Mouse (Mus musculus) liver, embryonic 16.5 days (tissue): Measurements from ENCODE around the gene Snx7. TPM values are rescaled to one million over a fixed set of nuclear protein-coding genes. Genes with fewer than 3 reads are reported as not detected.

Source experiments
- ATAC-seq: fragments of 200-750 bp; cut with Nextera tagmentation; 2 replicates; pipeline ENCODE4 v1.8.0; 2017; ENCODE audit warnings: low read depth, mild to moderate bottlenecking, moderate number of reproducible peaks, moderate library complexity
- H3K27ac ChIP-seq: fragments of 300-500 bp; sonication (generic); 2 replicates; pipeline ENCODE4 v1.5.1; 2014; ENCODE audit warnings: mild to moderate bottlenecking, low read length
- H3K27me3 ChIP-seq: fragments of 300-500 bp; sonication (generic); 2 replicates; pipeline ENCODE4 v1.6.1; 2014; ENCODE audit warnings: low read depth, low read length, mixed read lengths; ENCODE audit not compliant: control insufficient read depth, insufficient read depth
- H3K36me3 ChIP-seq: fragments of 300-500 bp; sonication (generic); 2 replicates; pipeline ENCODE4 v1.6.1; 2014; ENCODE audit warnings: mild to moderate bottlenecking; ENCODE audit not compliant: control insufficient read depth, insufficient read depth
- H3K4me1 ChIP-seq: fragments of 300-500 bp; sonication (generic); 2 replicates; pipeline ENCODE4 v1.6.1; 2014; ENCODE audit warnings: low read depth, low read length, mixed read lengths; ENCODE audit not compliant: control insufficient read depth
- H3K4me2 ChIP-seq: fragments of 300-500 bp; sonication (generic); 2 replicates; pipeline ENCODE4 v1.6.1; 2014; ENCODE audit warnings: low read depth, low read length, mixed read lengths
- H3K4me3 ChIP-seq: fragments of 300-500 bp; sonication (generic); 2 replicates; pipeline ENCODE4 v1.5.1; 2014; ENCODE audit warnings: low read depth, mild to moderate bottlenecking, low read length
- H3K9ac ChIP-seq: fragments of 300-500 bp; sonication (generic); 2 replicates; pipeline ENCODE4 v1.6.1; 2014; ENCODE audit warnings: low read depth, low read length
- H3K9me3 ChIP-seq: fragments of 300-500 bp; sonication (generic); replicated peaks from 2 replicates; pipeline ENCODE4 v1.6.1; 2016; ENCODE audit warnings: low read length; ENCODE audit not compliant: control insufficient read depth
- WGBS: fragments of 180-500 bp; shearing (Covaris S2); extraction: QIAGEN DNeasy Blood & Tissue Kit; methylation state at CpG from one replicate; pipeline ENCODE4 v1.1.7; 2014; ENCODE audit not compliant: insufficient replicate concordance; 5-methylcytosine and 5-hydroxymethylcytosine counted together
- polyA plus RNA-seq: library from polyadenylated mRNA; unstranded; fragments of >200 nt; fragmentation: Nextera tagmentation; extraction: Ambion mirVana; gene quantifications from 2 replicates; pipeline ENCODE4 v1.2.1, GENCODE M21; 2015

Snx7 gene
- polyA plus RNA-seq, 1 experiment from 2014 or later = 12.1 TPM

GRCm38 (mm10) chr3:117791273-117791672 lies 77.5 kb downstream of the Snx7 start:
- Histone ChIP-seq H3K27me3 (no peaks in the 10 kb centered on the region), H3K4me2 (no peak overlapping the region), H3K9ac (no peak overlapping the region), H3K4me3 (no peak overlapping the region), H3K9me3 (no peaks in the 10 kb centered on the region; the same call in 1 of the 2 replicates), H3K36me3 (no peaks in the 10 kb centered on the region), H3K4me1 (no peaks in the 10 kb centered on the region), H3K27ac (no peak overlapping the region)
- 52% methylated on average over 2 of the region's 2 CpGs for WGBS
- ATAC-seq = no peak

DNA sequence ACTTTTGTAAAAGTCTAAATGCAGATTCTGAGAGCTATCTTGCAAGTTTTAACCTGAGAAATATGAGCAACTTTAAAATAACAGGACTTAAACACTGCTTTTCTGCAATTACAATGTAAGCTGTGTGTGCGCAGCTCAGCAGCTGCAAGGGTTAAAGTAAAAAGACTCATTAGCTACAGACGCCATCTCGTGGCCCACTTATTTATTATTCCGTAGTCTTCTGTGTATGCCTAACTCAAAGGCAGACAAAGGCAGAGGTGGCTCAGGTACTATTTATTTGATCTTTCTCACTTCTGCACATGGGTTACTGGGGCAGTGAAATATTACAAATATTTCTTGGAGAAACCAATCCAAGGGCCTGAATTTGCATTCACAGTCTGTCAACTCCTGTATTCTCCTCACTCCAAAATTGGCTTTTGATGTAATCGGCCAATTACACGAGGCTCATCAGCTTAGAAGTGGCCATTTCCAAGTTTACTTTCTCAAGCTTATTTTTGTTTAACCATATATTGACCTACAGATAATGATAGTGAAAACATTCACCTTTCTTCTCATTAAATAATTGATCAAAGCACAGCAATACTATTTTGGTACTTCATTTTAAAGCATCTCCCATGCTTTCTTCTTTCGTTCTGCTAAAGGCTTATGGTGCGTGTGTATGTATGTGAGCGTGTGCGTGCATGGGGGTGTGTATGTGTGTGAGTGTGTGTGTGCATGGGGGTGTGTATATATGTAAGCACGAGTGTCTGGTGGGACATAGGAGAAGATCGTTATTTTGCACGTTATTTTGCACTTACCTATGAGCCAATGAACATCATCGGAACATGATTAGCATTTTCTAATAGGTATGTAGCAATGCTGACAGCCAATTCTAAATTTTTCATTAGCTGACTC lies 79.7 kb downstream of the Snx7 start:
- H3K4me1 ChIP-seq = no peaks in the 10 kb centered on the region
- H3K27ac ChIP-seq = no peak overlapping the region
- H3K9ac ChIP-seq = no peak overlapping the region
- no peaks in the 10 kb centered on the region for H3K27me3 ChIP-seq
- no peak overlapping the region for H3K4me3 ChIP-seq
- H3K36me3 ChIP-seq = no peaks in the 10 kb centered on the region
- no peak overlapping the region for H3K4me2 ChIP-seq
- ATAC-seq = no peak
- 64% methylated on average over 14 of the region's 14 CpGs for WGBS
- no peaks in the 10 kb centered on the region for H3K9me3 ChIP-seq

DNA sequence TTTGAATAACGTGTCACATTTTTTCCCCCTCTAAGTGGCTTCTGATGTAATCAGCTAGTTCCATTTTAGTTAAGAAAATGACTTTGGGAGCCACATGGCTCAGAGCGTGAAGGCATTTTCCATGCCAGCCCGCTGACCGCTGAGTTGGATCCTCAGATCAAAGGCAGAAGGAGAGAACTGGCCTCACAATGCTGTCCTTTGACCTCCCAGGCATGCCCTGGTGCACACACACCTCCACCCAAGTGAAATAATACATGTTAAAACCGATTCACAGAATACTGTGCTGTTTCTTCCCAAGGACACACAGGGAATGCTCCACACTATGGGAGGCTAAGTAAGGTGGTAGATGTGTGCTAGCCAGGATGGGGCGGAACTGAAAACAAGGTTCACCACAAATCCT lies 81.5 kb downstream of the Snx7 start:
- Histone ChIP-seq H3K4me1 (no peaks in the 10 kb centered on the region), H3K4me2 (no peak overlapping the region), H3K27me3 (no peaks in the 10 kb centered on the region), H3K27ac (no peak overlapping the region), H3K4me3 (no peak overlapping the region), H3K9me3 (no peaks in the 10 kb centered on the region), H3K36me3 (no peaks in the 10 kb centered on the region), H3K9ac (no peak overlapping the region)
- ATAC-seq = no peak
- WGBS = 56% methylated on average over 6 of the region's 6 CpGs

GRCm38 (mm10) chr3:117752151-117752757 lies 116.5 kb downstream of the Snx7 start:
- Histone ChIP-seq H3K27ac (no peak overlapping the region), H3K4me2 (no peak overlapping the region), H3K9me3 (no peaks in the 10 kb centered on the region), H3K4me1 (no peaks in the 10 kb centered on the region), H3K36me3 (no peaks in the 10 kb centered on the region), H3K9ac (no peak overlapping the region), H3K27me3 (no peaks in the 10 kb centered on the region), H3K4me3 (no peak overlapping the region)
- no peak for ATAC-seq
- WGBS = 72% methylated on average over 5 of the region's 5 CpGs

GRCm38 (mm10) chr3:117751665-117752064 lies 117.1 kb downstream of the Snx7 start:
- H3K4me1 ChIP-seq = no peaks in the 10 kb centered on the region
- no peak overlapping the region for H3K9ac ChIP-seq

GRCm38 (mm10) chr3:117749256-117749655 lies 119.5 kb downstream of the Snx7 start:
- no peaks in the 10 kb centered on the region for H3K4me1 ChIP-seq
- H3K27ac ChIP-seq = no peak overlapping the region
- H3K36me3 ChIP-seq = no peaks in the 10 kb centered on the region
- H3K9me3 ChIP-seq = no peaks in the 10 kb centered on the region
- no peaks in the 10 kb centered on the region for H3K27me3 ChIP-seq
- no peak overlapping the region for H3K4me3 ChIP-seq
- 63% methylated on average over 3 of the region's 3 CpGs for WGBS
- no peak overlapping the region for H3K4me2 ChIP-seq
- H3K9ac ChIP-seq = no peak overlapping the region
- no peak for ATAC-seq

More at GRCm38 (mm10) chr3:117751665-117752064, 117.1 kb downstream of the Snx7 start:
- no peak for ATAC-seq
- Histone ChIP-seq H3K27ac (no peak overlapping the region), H3K36me3 (no peaks in the 10 kb centered on the region), H3K4me2 (no peak overlapping the region), H3K9me3 (no peaks in the 10 kb centered on the region), H3K4me3 (no peak overlapping the region), H3K27me3 (no peaks in the 10 kb centered on the region)
- 49% methylated on average over 2 of the region's 2 CpGs for WGBS

- no peaks in the 10 kb centered on the region for H3K27me3 ChIP-seq
- WGBS = 51% methylated on average over 5 of the region's 5 CpGs
- no peak overlapping the region for H3K9ac ChIP-seq
- no peak overlapping the region for H3K4me3 ChIP-seq
- H3K4me2 ChIP-seq = no peak overlapping the region
- H3K36me3 ChIP-seq = no peaks in the 10 kb centered on the region
- no peaks in the 10 kb centered on the region for H3K4me1 ChIP-seq
- H3K9me3 ChIP-seq = no peaks in the 10 kb centered on the region
- H3K27ac ChIP-seq = no peak overlapping the region
- ATAC-seq = no peak
These were observed 129.0 kb downstream of the Snx7 start for GRCm38 (mm10) chr3:117739760-117740159.

- Histone ChIP-seq H3K36me3 (no peaks in the 10 kb centered on the region), H3K27ac (no peak overlapping the region), H3K9me3 (no peaks in the 10 kb centered on the region), H3K27me3 (no peaks in the 10 kb centered on the region), H3K4me3 (no peak overlapping the region), H3K4me1 (no peaks in the 10 kb centered on the region), H3K9ac (no peak overlapping the region), H3K4me2 (no peak overlapping the region)
- ATAC-seq = no peak
- 73% methylated on average over 4 of the region's 4 CpGs for WGBS
These were observed 136.1 kb downstream of the Snx7 start for GRCm38 (mm10) chr3:117732661-117733060.
